Mouse (Mus musculus): ENCODE results near the gene Hdac8. TPM values are rescaled to one million over a fixed set of nuclear protein-coding genes. Genes with fewer than 3 reads are reported as not detected.

The Hdac8 gene
- polyA plus RNA-seq, 1 experiment: 24.8 TPM

DNA sequence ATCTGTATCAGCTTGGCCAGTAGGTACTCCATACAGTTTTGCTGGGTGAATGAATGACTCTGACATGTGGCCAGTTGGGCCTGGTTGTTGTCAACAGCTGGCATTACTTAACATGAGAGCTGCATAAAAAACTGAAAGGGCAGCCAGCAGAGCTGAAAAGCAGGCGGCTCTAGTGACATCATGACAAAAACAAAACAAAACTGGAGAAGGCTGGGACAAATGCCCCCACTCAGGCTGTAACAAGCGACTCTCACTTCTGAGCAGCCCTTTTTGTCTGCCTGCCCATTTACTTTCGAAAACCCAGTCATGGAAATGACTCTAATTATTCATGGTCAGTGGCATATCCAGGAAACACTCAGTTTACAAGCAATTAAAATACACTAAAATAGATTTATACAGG is 185.5 kb downstream of the Hdac8 start:
- no peaks in the 10 kb centered on the region for H3K27me3 ChIP-seq (ENCODE audit: control insufficient read depth, insufficient read depth, low read length)
- no peak overlapping the region for H3K4me3 ChIP-seq (replicated peaks; ENCODE audit: insufficient read depth, low read depth, low read length)
- 57% methylated on average over 3 of the region's 3 CpGs for WGBS
- DNase-seq: no peak
- no peaks in the 10 kb centered on the region for H3K4me1 ChIP-seq (ENCODE audit: control insufficient read depth, insufficient read depth, low read length)
- H3K27ac ChIP-seq (ENCODE audit: insufficient read depth, low read length): no peak overlapping the region
- no peak for TF ChIP-seq POLR2A (IDR thresholded peaks at IDR 0.05; ENCODE audit: borderline replicate concordance, insufficient read depth, low read length)
- no peak for TF ChIP-seq CTCF (IDR thresholded peaks at IDR 0.05; ENCODE audit: borderline replicate concordance, insufficient read depth, low read depth, low read length)

DNA sequence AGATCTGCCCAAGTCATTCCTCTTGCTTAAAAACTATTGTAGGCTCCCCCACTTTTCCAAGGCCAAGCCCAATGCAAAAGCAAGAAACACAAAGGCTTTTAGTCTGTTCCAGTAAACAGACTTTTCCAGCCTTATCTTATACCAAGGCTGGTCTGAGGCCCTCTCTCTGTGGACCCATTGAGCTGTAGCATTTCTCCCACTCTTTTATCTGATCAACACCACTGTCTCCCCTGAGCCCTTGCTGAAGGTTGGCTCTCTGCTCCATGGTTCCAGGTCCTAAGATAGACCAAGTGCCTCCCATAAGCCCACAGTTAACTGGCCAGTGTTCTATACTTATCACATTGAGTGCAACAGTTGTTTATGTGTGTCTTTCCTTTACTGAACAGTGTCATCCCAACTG is 185.9 kb downstream of the Hdac8 start:
- no peak for DNase-seq
- TF ChIP-seq POLR2A (IDR thresholded peaks at IDR 0.05; ENCODE audit: borderline replicate concordance, insufficient read depth, low read length): no peak
- no peak for TF ChIP-seq CTCF (IDR thresholded peaks at IDR 0.05; ENCODE audit: borderline replicate concordance, insufficient read depth, low read depth, low read length)
- Histone ChIP-seq H3K4me1 (ENCODE audit: control insufficient read depth, insufficient read depth, low read length) (no peaks in the 10 kb centered on the region), H3K27ac (ENCODE audit: insufficient read depth, low read length) (no peak overlapping the region), H3K4me3 (replicated peaks; ENCODE audit: insufficient read depth, low read depth, low read length) (no peak overlapping the region), H3K27me3 (ENCODE audit: control insufficient read depth, insufficient read depth, low read length) (no peaks in the 10 kb centered on the region)

DNA sequence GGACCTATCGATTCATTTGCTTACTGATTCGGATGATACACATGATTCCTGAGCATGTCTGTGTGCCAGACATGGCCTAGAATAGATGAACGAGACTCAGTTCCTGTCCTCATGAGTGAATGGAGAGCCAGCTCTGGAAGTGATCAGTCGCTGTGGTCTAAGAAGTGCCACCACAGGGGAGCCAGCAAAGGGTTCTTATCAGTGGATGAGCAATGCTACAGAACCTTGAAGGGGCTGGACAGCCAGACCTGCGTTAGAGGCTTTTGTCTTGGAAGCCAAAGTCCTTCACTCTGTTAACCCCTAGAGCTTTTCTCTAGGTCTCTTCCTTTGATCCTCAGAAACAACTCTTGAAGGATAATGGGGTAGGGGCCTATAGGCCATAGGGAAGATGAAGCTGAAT is 186.4 kb downstream of the Hdac8 start:
- no peak for TF ChIP-seq CTCF (IDR thresholded peaks at IDR 0.05; ENCODE audit: borderline replicate concordance, insufficient read depth, low read depth, low read length)
- no peak for TF ChIP-seq POLR2A (IDR thresholded peaks at IDR 0.05; ENCODE audit: borderline replicate concordance, insufficient read depth, low read length)
- WGBS: 85% methylated on average over 5 of the region's 5 CpGs
- DNase-seq: no peak
- H3K4me3 ChIP-seq (replicated peaks; ENCODE audit: insufficient read depth, low read depth, low read length): no peak overlapping the region
- no peak overlapping the region for H3K27ac ChIP-seq (ENCODE audit: insufficient read depth, low read length)
- no peaks in the 10 kb centered on the region for H3K27me3 ChIP-seq (ENCODE audit: control insufficient read depth, insufficient read depth, low read length)
- H3K4me1 ChIP-seq (ENCODE audit: control insufficient read depth, insufficient read depth, low read length): no peaks in the 10 kb centered on the region

DNA sequence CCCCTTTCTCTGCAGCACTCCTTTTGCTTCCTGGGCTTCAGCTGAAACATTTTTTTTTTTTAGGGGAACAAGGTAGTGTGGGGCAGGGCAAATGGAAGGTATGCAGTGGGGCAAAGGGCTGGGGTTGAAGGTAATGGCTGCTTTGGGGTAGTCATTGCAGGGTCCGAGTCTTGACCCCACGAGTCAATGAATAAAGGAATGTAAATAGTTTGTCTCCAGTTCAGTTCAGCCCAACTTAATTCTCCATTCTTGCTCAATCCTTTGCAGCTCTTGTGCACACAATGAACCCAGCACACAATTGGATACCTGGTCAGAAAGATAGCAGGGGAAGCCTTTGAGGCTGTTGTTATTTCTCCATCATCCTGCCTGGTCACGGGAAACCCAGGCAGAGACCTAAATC is 194.0 kb downstream of the Hdac8 start:
- WGBS: 92% methylated on average over 3 of the region's 3 CpGs
- peaks cover 6% of the 10 kb centered on the region for H3K4me1 ChIP-seq (ENCODE audit: control insufficient read depth, insufficient read depth, low read length)
- H3K27ac ChIP-seq (ENCODE audit: insufficient read depth, low read length): no peak overlapping the region
- no peaks in the 10 kb centered on the region for H3K27me3 ChIP-seq (ENCODE audit: control insufficient read depth, insufficient read depth, low read length)
- no peak for DNase-seq
- TF ChIP-seq CTCF (IDR thresholded peaks at IDR 0.05; ENCODE audit: borderline replicate concordance, insufficient read depth, low read depth, low read length): no peak
- no peak for TF ChIP-seq POLR2A (IDR thresholded peaks at IDR 0.05; ENCODE audit: borderline replicate concordance, insufficient read depth, low read length)
- H3K4me3 ChIP-seq (replicated peaks; ENCODE audit: insufficient read depth, low read depth, low read length): no peak overlapping the region

DNA sequence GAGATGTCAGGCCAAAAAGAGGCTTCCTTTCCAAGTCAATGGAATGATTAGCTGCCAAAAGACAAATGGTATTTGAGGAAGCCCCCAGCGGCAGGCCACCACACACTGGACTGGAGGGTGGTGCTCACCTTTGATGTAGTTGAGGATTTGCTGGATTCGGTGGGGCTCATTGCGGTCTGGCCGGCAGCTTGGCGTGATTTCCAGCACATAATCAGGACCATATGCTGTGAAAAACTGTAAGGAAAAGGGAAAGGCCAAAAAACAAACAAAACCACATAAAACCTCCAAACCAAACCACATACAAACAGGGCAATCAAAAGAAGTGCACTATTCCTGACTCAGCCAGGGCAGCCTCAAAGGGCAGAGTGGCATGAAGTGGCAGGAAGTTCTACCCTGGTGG is 197.6 kb downstream of the Hdac8 start:
- TF ChIP-seq POLR2A (IDR thresholded peaks at IDR 0.05; ENCODE audit: borderline replicate concordance, insufficient read depth, low read length) (no peak), CTCF (IDR thresholded peaks at IDR 0.05; ENCODE audit: borderline replicate concordance, insufficient read depth, low read depth, low read length) (no peak)
- no peak overlapping the region for H3K27ac ChIP-seq (ENCODE audit: insufficient read depth, low read length)
- H3K4me3 ChIP-seq (replicated peaks; ENCODE audit: insufficient read depth, low read depth, low read length): no peak overlapping the region
- peaks cover 6% of the 10 kb centered on the region for H3K4me1 ChIP-seq (ENCODE audit: control insufficient read depth, insufficient read depth, low read length)
- WGBS: 33% methylated on average over 5 of the region's 5 CpGs
- no peaks in the 10 kb centered on the region for H3K27me3 ChIP-seq (ENCODE audit: control insufficient read depth, insufficient read depth, low read length)
- DNase-seq: peak; percentile 15 to 17

DNA sequence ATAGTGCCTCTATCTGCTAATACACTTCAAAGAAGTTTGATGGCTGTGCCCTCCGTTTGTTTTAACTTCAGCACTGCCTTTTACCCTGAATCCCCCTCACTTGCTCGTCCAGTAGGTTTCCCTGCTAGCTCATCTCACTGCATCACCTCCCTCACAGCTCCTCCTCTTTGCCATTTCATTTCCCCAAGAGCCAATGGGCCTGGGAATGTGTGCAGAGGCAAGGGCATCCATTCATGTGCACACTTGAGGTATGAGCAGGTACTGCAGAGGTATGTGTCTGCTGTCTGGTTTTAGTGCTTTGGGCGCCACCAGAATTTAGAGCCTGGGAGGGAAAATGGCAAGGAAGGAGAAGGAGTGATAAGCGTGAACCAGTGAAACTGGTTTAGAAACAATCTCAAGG is 199.4 kb downstream of the Hdac8 start:
- Histone ChIP-seq H3K4me1 (ENCODE audit: control insufficient read depth, insufficient read depth, low read length) (peaks cover 6% of the 10 kb centered on the region), H3K4me3 (replicated peaks; ENCODE audit: insufficient read depth, low read depth, low read length) (no peak overlapping the region), H3K27ac (ENCODE audit: insufficient read depth, low read length) (no peak overlapping the region), H3K27me3 (ENCODE audit: control insufficient read depth, insufficient read depth, low read length) (no peaks in the 10 kb centered on the region)
- WGBS: 89% methylated on average over 4 of the region's 4 CpGs
- no peak for DNase-seq
- TF ChIP-seq CTCF (IDR thresholded peaks at IDR 0.05; ENCODE audit: borderline replicate concordance, insufficient read depth, low read depth, low read length) (no peak), POLR2A (IDR thresholded peaks at IDR 0.05; ENCODE audit: borderline replicate concordance, insufficient read depth, low read length) (no peak)

DNA sequence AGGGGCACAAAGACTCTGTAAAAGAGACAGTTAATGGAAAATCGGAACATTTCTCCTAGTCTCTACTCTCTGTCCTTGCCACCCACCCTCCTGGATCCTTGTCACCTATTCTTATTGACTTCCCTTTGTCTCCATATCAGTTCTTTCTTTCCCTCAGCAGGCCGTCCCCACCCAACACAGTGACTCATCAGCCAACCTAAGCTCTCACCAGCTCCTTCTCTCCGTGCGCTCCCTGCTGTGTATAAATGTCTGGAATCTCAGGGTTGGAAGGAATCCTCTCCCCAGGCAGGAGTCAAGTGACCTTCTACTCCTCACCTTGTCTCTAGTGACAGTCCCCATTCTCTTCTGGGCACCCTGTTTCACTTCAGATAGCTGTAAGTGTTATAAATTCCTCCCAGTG is 200.2 kb downstream of the Hdac8 start:
- TF ChIP-seq POLR2A (IDR thresholded peaks at IDR 0.05; ENCODE audit: borderline replicate concordance, insufficient read depth, low read length) (no peak), CTCF (IDR thresholded peaks at IDR 0.05; ENCODE audit: borderline replicate concordance, insufficient read depth, low read depth, low read length) (no peak)
- Histone ChIP-seq H3K4me3 (replicated peaks; ENCODE audit: insufficient read depth, low read depth, low read length) (no peak overlapping the region), H3K27ac (ENCODE audit: insufficient read depth, low read length) (no peak overlapping the region), H3K27me3 (ENCODE audit: control insufficient read depth, insufficient read depth, low read length) (no peaks in the 10 kb centered on the region), H3K4me1 (ENCODE audit: control insufficient read depth, insufficient read depth, low read length) (peaks cover 6% of the 10 kb centered on the region)
- 76% methylated on average over 4 of the region's 4 CpGs for WGBS
- DNase-seq: no peak

DNA sequence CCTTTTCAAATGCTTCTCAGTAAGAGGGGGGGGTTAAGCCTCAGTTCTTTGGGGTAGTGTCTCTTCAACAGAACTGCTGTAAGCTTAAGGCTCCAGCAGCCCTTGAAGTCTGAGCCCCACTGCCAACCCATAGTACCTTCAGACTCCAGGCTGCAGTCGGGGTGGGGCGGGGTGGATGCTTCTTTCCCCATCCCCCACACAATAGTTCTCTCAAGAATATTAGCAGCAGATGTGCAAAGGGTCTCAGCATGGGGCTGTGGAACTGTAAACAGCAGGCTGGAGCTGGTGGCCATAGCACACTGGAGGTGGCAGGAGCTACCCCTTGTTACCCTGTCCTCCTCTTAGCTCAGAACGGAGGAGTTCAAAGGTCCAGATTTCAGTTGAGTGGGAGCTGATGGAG is 202.7 kb downstream of the Hdac8 start:
- no peak overlapping the region for H3K4me3 ChIP-seq (replicated peaks; ENCODE audit: insufficient read depth, low read depth, low read length)
- no peaks in the 10 kb centered on the region for H3K27me3 ChIP-seq (ENCODE audit: control insufficient read depth, insufficient read depth, low read length)
- DNase-seq: no peak
- WGBS: 80% methylated on average over 3 of the region's 3 CpGs
- TF ChIP-seq POLR2A (IDR thresholded peaks at IDR 0.05; ENCODE audit: borderline replicate concordance, insufficient read depth, low read length): no peak
- no peak for TF ChIP-seq CTCF (IDR thresholded peaks at IDR 0.05; ENCODE audit: borderline replicate concordance, insufficient read depth, low read depth, low read length)
- H3K4me1 ChIP-seq (ENCODE audit: control insufficient read depth, insufficient read depth, low read length): no peaks in the 10 kb centered on the region
- H3K27ac ChIP-seq (ENCODE audit: insufficient read depth, low read length): no peak overlapping the region

Measured in cerebellum, adult 2 months (tissue).